Mouse (Mus musculus) stomach, postnatal 0 days (tissue): ENCODE results near the gene Wrap53.

Experiments used
- CTCF ChIP-seq: IDR thresholded peaks from 2 replicates; pipeline ENCODE4 v1.5.1; 2016; ENCODE audit warnings: antibody characterized with exemption, low read depth, mild to moderate bottlenecking, moderate library complexity
- EP300 ChIP-seq: optimal IDR thresholded peaks from 2 replicates; pipeline ENCODE3; 2016; ENCODE audit warnings: antibody characterized with exemption

- TF ChIP-seq CTCF, result peak; percentile 76
- TF ChIP-seq EP300, result no peak
Measured at GRCm38 (mm10) chr11:69575220-69575619, 4.8 kb downstream of the Wrap53 start.
